Mouse (Mus musculus) thymus, postnatal 0 days (tissue): ENCODE results near the gene Hyou1. TPM values are rescaled to one million over a fixed set of nuclear protein-coding genes. Genes with fewer than 3 reads are reported as not detected.
A peak's percentile ranks its signal among the peaks of the same experiment; 100 is the strongest.
"Not testable (repeated sequence)": the region's sequence is repeated elsewhere in the genome, so short reads cannot be mapped to it uniquely, and the experiment has no call there.

Experiments
- DNase-seq: peaks from one replicate; pipeline ENCODE4 v3.0.0-alpha.2; 2015; ENCODE audit warnings: low spot score
- polyA plus RNA-seq: library from polyadenylated mRNA; unstranded; fragments of >200 nt; fragmentation: Nextera tagmentation; extraction: Ambion mirVana; gene quantifications from 2 replicates; pipeline ENCODE4 v1.2.1, GENCODE M21; 2015

The Hyou1 gene
- polyA plus RNA-seq, 1 experiment from 2014 or later: 13.1 TPM

GRCm38 (mm10) chr9:44405011-44405410 lies 25.7 kb downstream of the Hyou1 start:
- no peak for DNase-seq

GRCm38 (mm10) chr9:44406906-44407751 lies 27.8 kb downstream of the Hyou1 start, which contains the start of the genes Rps25 and Trappc4:
TSS of gene Rps25 (plus strand) at chr9:44407139.
TSS of gene Trappc4 (minus strand) at chr9:44407600.
- peak; percentile 96 for DNase-seq

- no peak for DNase-seq
Measured at GRCm38 (mm10) chr9:44407752-44408097, 28.4 kb downstream of the Hyou1 start.

GRCm38 (mm10) chr9:44408693-44409092 lies 29.4 kb downstream of the Hyou1 start:
- DNase-seq: not testable (repeated sequence)

GRCm38 (mm10) chr9:44410647-44411336 lies 31.5 kb downstream of the Hyou1 start:
- no peak for DNase-seq

GRCm38 (mm10) chr9:44411601-44412130 lies 32.4 kb downstream of the Hyou1 start:
- DNase-seq: no peak

GRCm38 (mm10) chr9:44412306-44412705 lies 33.0 kb downstream of the Hyou1 start:
- no peak for DNase-seq

GRCm38 (mm10) chr9:44412781-44413180 lies 33.5 kb downstream of the Hyou1 start:
- no peak for DNase-seq

GRCm38 (mm10) chr9:44417156-44417891 lies 38.0 kb downstream of the Hyou1 start:
- DNase-seq: no peak

- DNase-seq: peak; percentile 93
Measured at GRCm38 (mm10) chr9:44417892-44418363, 38.6 kb downstream of the Hyou1 start.

GRCm38 (mm10) chr9:44418519-44419385 lies 39.5 kb downstream of the Hyou1 start, which contains the start of gene Ccdc84:
TSS of gene Ccdc84 (minus strand) at chr9:44418569.
- no peak for DNase-seq

- DNase-seq: not testable (repeated sequence)
Measured at GRCm38 (mm10) chr9:44419730-44420129, 40.4 kb downstream of the Hyou1 start.

- DNase-seq: no peak
Measured at GRCm38 (mm10) chr9:44420280-44420898, 41.1 kb downstream of the Hyou1 start.

GRCm38 (mm10) chr9:44423576-44423975 lies 44.3 kb downstream of the Hyou1 start:
- no peak for DNase-seq

GRCm38 (mm10) chr9:44432577-44433185 lies 53.4 kb downstream of the Hyou1 start:
- DNase-seq: no peak

GRCm38 (mm10) chr9:44435747-44436146 lies 56.5 kb downstream of the Hyou1 start:
- no peak for DNase-seq

- DNase-seq: no peak
Measured at GRCm38 (mm10) chr9:44440961-44441360, 61.7 kb downstream of the Hyou1 start, which contains the start of gene Foxr1. TSS of gene Foxr1 (minus strand) at chr9:44441136.
